Mouse (Mus musculus) erythroblast, embryonic 14.5 days (primary cell): ENCODE data around the gene Fgfr2. TPM values are rescaled to one million over a fixed set of nuclear protein-coding genes. Genes with fewer than 3 reads are reported as not detected.

Experiments
- H3K27me3 ChIP-seq: 2 replicates; pipeline ENCODE4 v1.6.1; 2012; ENCODE audit warnings: inconsistent platforms; ENCODE audit not compliant: control insufficient read depth
- H3K36me3 ChIP-seq: 2 replicates; pipeline ENCODE4 v1.6.1; 2012; ENCODE audit warnings: mild to moderate bottlenecking, inconsistent platforms; ENCODE audit not compliant: control insufficient read depth
- H3K4me1 ChIP-seq: 2 replicates; pipeline ENCODE4 v1.6.1; 2012; ENCODE audit warnings: inconsistent platforms; ENCODE audit not compliant: control insufficient read depth
- H3K4me3 ChIP-seq: replicated peaks from 2 replicates; pipeline ENCODE3; 2012; ENCODE audit warnings: moderate library complexity, mild to moderate bottlenecking, inconsistent platforms
- H3K9me3 ChIP-seq: 2 replicates; pipeline ENCODE4 v1.6.1; 2012; ENCODE audit warnings: low read length, inconsistent platforms, mixed read lengths; ENCODE audit not compliant: control insufficient read depth
- GATA1 ChIP-seq: IDR thresholded peaks from 2 replicates; pipeline ENCODE4 v1.6.1; 2012; ENCODE audit warnings: low read length, inconsistent platforms, mixed read lengths
- TAL1 ChIP-seq: IDR thresholded peaks from 3 replicates; pipeline ENCODE4 v1.6.1; 2012; ENCODE audit warnings: low read length, inconsistent platforms, mixed read lengths
- polyA plus RNA-seq: library from polyadenylated mRNA; stranded (reverse); fragments of >175 nt; gene quantifications from 2 replicates; pipeline ENCODE4 v1.2.3, GENCODE M21; 2012

The Fgfr2 gene
- polyA plus RNA-seq, 1 experiment, result not detected

DNA sequence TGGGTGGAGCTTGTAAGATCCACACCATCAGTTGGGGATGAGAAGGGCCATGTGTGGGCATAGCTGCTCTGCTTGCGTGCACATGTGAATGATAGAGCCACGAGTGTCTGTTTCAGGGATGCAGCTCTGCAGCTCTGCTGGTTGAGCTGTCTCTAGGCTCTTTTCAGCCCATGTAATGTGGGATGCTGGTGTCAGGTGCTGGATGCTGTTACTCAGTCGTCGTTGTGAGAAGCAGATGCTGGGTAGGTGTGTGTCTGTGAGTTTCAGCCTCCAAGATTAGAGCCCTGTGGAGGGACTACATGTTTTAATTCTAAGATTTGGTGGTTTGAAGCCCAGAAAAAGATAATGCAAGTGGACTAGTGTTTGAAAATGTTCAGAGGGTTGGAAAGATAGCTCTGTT is 1453.8 kb downstream of the Fgfr2 start:
- no peaks in the 10 kb centered on the region for H3K9me3 ChIP-seq
- H3K36me3 ChIP-seq, result no peaks in the 10 kb centered on the region
- H3K4me3 ChIP-seq, result no peak overlapping the region
- H3K27me3 ChIP-seq, result no peaks in the 10 kb centered on the region
- no peak for TF ChIP-seq GATA1
- no peak for TF ChIP-seq TAL1
- H3K4me1 ChIP-seq, result no peaks in the 10 kb centered on the region

DNA sequence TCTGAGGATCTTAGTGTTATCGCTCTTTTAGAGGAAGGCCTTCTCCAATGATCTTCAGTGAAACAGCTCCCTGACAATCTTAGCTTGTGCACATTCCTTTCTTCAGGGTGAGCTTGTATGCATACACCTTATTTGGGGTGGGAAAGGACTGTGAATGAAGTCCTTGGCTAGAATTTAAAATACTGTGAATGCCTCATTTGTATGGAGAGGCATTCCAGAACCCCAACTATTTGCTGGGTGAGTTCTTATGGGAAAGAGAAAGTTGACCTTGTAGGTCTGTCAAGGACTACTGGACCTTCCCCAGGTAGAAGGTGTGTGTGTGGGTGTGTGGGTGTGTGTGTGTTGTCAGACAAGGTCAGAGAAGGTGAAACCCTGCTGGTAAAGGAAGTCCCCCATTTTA is 1462.4 kb downstream of the Fgfr2 start:
- H3K27me3 ChIP-seq, result no peaks in the 10 kb centered on the region
- no peak overlapping the region for H3K4me3 ChIP-seq
- no peak for TF ChIP-seq GATA1
- no peaks in the 10 kb centered on the region for H3K36me3 ChIP-seq
- H3K9me3 ChIP-seq, result no peaks in the 10 kb centered on the region
- no peaks in the 10 kb centered on the region for H3K4me1 ChIP-seq

DNA sequence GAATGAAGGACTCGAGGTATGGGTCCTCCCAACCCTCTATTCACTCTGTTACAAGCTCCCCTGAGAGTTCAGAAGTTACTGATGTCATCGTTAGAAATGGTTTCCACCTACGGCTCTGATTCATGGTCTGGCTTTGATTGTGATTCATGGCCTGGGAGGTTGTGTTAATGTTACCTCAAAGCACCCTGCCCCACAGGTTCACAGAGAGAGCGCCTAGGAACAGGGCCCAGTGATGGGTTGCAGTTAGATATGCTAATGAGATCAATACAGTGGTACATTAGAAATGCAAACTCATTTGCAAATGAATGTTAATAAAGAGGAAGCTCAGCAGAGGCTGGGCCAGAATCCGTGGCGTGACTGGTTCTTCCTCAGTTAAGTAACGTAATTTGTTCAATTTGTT is 1467.1 kb downstream of the Fgfr2 start:
- Histone ChIP-seq H3K9me3 (peaks cover 2% of the 10 kb centered on the region; the same call in 1 of the 2 replicates), H3K27me3 (no peaks in the 10 kb centered on the region), H3K4me1 (no peaks in the 10 kb centered on the region), H3K4me3 (no peak overlapping the region), H3K36me3 (no peaks in the 10 kb centered on the region)
- TF ChIP-seq GATA1 (no peak), TAL1 (no peak)

DNA sequence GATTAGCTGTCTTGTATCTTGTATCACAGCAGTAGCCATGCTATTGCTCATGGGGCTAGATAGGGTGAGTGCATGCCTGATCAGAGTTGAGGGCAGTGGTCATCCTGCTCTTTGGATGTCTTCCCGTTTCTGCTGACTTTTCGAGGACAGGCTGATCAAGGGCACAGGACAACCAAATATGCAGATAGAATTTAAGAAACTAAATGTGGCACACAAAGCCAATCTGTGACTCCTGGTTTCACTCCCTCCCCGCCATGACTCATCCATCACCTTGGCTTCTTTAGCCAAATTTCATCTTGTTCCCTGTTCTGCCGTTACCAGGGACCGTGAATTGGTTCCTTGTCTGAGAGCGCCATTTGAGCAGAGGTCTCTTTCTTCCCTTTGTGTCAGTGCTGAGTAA is 1469.7 kb downstream of the Fgfr2 start:
- TF ChIP-seq GATA1, result no peak
- no peak for TF ChIP-seq TAL1
- Histone ChIP-seq H3K36me3 (no peaks in the 10 kb centered on the region), H3K27me3 (no peaks in the 10 kb centered on the region), H3K4me1 (no peaks in the 10 kb centered on the region), H3K4me3 (no peak overlapping the region), H3K9me3 (peaks cover 2% of the 10 kb centered on the region; the same call in 1 of the 2 replicates)

DNA sequence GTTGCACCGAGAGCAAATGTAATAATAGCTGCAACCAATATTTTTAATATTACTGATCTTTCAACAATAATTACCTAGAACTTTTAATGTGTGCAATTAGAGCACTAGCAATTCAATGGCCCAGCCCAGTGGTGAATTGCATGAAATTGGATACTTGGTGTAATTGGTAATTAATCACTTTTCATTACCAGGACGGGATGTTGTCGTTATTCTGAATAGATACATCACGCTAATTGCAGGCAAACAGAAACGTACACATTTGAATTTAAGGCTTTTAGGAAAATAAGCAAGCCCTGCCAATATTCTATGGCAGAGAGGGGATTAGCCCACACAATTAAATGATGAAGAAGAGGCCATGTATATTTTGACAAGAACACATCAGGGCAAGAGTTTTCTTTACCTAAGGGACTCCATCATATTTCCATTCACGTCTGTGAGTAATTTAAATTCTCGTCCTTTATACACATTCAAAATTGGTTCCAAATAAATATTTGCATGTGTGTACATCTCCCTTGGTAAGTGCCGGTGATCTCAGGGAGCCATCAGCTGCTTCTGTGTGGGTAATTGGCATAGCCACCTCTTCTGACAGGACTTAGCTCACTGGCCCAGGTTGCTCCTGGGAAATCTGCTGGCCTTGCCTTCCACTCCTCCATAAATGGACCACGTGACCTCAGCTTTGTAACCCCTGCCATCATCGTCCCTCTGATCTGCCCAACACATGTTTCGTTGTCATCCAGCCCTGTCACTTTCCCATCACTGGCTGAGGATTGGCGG is 1471.0 kb downstream of the Fgfr2 start:
- Histone ChIP-seq H3K27me3 (no peaks in the 10 kb centered on the region), H3K4me1 (no peaks in the 10 kb centered on the region), H3K4me3 (no peak overlapping the region), H3K36me3 (no peaks in the 10 kb centered on the region), H3K9me3 (peaks cover 2% of the 10 kb centered on the region; the same call in 1 of the 2 replicates)
- TF ChIP-seq GATA1 (no peak), TAL1 (no peak)

DNA sequence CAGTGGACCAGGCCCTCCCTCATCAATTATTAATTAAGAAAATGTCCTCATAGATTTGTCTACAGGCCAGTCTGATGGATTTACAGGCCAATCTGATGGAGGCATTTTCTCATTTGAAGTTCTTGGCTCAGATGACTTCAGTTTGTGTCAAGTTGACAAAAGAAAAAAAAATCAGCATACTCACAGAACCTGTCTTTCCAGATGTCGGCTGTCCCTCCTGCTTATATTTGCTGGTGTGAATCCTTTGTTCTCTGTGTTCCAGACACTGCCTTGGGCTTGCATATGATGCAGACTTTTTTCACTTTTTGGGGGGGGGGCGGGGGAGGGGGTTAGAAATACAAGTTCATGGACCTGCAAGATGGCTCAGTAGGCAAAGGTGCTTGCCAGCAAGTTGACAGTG is 1472.9 kb downstream of the Fgfr2 start:
- TF ChIP-seq GATA1 (no peak), TAL1 (no peak)
- Histone ChIP-seq H3K4me1 (no peaks in the 10 kb centered on the region), H3K27me3 (peaks cover 11% of the 10 kb centered on the region), H3K4me3 (no peak overlapping the region), H3K36me3 (no peaks in the 10 kb centered on the region), H3K9me3 (peaks cover 2% of the 10 kb centered on the region; the same call in 1 of the 2 replicates)

DNA sequence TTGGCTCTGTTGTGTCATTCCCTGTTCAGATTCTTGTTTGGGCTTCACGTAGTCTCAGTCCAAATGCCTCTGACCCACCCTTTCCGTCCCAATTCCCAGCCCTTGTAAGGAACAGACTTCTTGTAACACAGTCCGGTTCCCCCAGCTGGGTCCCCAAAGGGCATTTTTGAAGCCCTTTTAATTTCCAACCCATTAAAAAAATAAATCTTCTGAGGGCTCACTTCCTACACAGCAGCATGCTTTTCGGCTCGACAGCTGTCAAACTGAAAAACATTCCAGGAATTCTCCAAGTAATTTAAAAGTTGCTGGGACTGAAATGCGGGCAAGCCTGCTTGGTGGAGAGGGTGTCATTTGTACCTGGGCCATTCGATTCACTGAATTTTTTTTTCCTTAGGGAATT is 1474.9 kb downstream of the Fgfr2 start:
- no peaks in the 10 kb centered on the region for H3K4me1 ChIP-seq
- H3K9me3 ChIP-seq, result peaks cover 2% of the 10 kb centered on the region; the same call in 1 of the 2 replicates
- H3K36me3 ChIP-seq, result no peaks in the 10 kb centered on the region
- H3K4me3 ChIP-seq, result no peak overlapping the region
- TF ChIP-seq TAL1 (no peak), GATA1 (no peak)
- peaks cover 30% of the 10 kb centered on the region for H3K27me3 ChIP-seq

DNA sequence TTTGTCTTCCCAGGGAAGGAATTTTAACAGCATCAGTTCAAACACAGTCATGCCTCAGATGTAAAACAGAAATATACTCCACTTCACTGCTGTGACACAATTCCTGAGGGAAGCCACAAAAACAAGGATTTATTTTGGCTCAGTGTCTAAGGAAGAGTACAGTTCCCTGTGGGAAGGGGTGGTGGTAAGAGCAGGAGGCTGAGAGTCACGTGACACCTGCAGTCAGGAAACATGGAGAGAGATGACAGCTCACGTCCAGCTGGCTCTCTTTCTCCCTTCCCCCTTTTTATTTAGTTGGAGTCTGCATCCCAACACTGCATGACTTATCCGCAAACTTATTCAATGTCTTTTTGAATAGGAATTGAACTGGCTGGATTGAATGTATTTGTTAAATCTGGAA is 1475.6 kb downstream of the Fgfr2 start:
- H3K27me3 ChIP-seq, result peaks cover 37% of the 10 kb centered on the region
- TF ChIP-seq GATA1 (no peak), TAL1 (no peak)
- H3K4me1 ChIP-seq, result no peaks in the 10 kb centered on the region
- H3K36me3 ChIP-seq, result no peaks in the 10 kb centered on the region
- H3K4me3 ChIP-seq, result no peak overlapping the region
- peaks cover 2% of the 10 kb centered on the region; the same call in 1 of the 2 replicates for H3K9me3 ChIP-seq

DNA sequence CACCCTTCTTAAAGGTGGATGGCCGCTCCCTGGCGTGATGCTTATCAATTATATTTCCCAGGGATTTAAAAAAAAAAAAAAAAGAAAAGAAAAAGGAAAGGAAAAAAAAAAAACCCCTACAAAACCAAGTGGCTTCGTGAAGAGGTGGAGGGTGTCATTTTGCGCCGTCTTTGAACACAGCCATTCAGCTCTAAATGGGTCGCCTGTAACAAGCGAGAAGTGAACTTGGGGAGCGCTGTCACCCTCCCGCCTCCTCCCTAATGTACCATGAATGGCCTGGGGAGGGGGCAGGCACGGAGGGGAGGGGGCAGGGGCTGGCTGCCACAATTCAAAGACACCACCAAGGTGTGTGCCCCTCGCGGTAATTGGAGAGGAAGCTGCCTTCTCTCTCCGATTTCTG is 1478.6 kb downstream of the Fgfr2 start:
- Histone ChIP-seq H3K9me3 (no peaks in the 10 kb centered on the region), H3K4me3 (no peak overlapping the region), H3K36me3 (no peaks in the 10 kb centered on the region), H3K4me1 (no peaks in the 10 kb centered on the region), H3K27me3 (peaks cover 48% of the 10 kb centered on the region)
- no peak for TF ChIP-seq TAL1
- no peak for TF ChIP-seq GATA1
